ENCODE assay signal across 9 mouse cellular contexts in the genomic region with DNA sequence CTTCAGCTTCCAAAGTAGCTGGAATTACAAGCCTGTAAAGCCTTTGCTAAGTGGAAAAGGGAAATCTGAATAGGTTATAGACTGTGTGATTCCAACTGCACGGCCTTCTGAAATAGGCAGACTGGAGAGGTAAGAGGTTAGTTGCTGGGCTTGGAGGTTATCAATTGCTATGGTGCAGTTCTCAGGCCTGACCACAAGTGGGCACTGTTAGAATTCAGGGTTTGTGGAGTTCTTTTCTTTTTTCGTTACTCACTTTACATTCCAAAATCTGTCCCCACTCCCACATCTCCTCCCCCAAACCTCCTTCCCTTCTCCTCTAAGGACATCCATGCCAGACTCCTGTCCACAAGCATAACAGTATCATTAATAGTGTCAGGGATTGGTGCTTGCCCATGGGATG. TPM values are rescaled to one million over a fixed set of nuclear protein-coding genes. Genes with fewer than 3 reads are reported as not detected.
DNase-seq lines count a peak whose midpoint lies in the region; ATAC-seq and TF ChIP-seq lines count a peak whose summit lies in the region.
"Had no signal": no experiment of that assay in that cellular context is flagged by ENCODE, and none has a peak within 500 bp of the region (broad histone marks: within the 10 kb centered on the region; RNA-seq: fewer than 3 reads in every experiment).

No protein-coding gene starts in this region.

- no peaks in the 10 kb centered on the region for H3K27me3 ChIP-seq in kidney, embryonic 15.5 days
- H3K27me3 ChIP-seq in ES-Bruce4 (ENCODE audit: control insufficient read depth, insufficient read depth, low read length, poor library complexity, severe bottlenecking) = no peaks in the 10 kb centered on the region

- no peak for ATAC-seq in kidney, embryonic 15.5 days (replicated peaks; ENCODE audit: low FRiP score)

- H3K9ac ChIP-seq in kidney, embryonic 15.5 days = no peak overlapping the region
- H3K9ac ChIP-seq in ES-Bruce4 (ENCODE audit: low read depth, poor library complexity, severe bottlenecking) = no peak overlapping the region

- H3K4me2 ChIP-seq in kidney, embryonic 15.5 days = no peak overlapping the region

- 28% methylated on average over 2 of the region's 2 CpGs for WGBS in kidney, embryonic 15.5 days

- H3K27ac ChIP-seq in kidney, embryonic 15.5 days = no peak overlapping the region
- H3K27ac ChIP-seq in ES-Bruce4 (ENCODE audit: insufficient read depth, low read length) = no peak overlapping the region

- no peak for TF ChIP-seq EP300 in ES-Bruce4 (IDR thresholded peaks at IDR 0.05; ENCODE audit: insufficient read depth, low read depth, low read length)

- H3K4me1 ChIP-seq in kidney, embryonic 15.5 days = no peaks in the 10 kb centered on the region
- H3K4me1 ChIP-seq in ES-Bruce4 (ENCODE audit: control insufficient read depth, insufficient read depth, low read length) = no peaks in the 10 kb centered on the region

- peaks cover 27% of the 10 kb centered on the region for H3K36me3 ChIP-seq in kidney, embryonic 15.5 days
- H3K36me3 ChIP-seq in ES-Bruce4 (ENCODE audit: control insufficient read depth, insufficient read depth, low read length, poor library complexity, severe bottlenecking) = peaks cover 5% of the 10 kb centered on the region

- peak; percentile 16 for TF ChIP-seq CTCF in ES-Bruce4 (IDR thresholded peaks at IDR 0.05; ENCODE audit: low read depth, low read length)

- no peak for TF ChIP-seq POLR2A in ES-Bruce4 (IDR thresholded peaks at IDR 0.05; ENCODE audit: insufficient read depth, low read length)

- H3K4me3 ChIP-seq in kidney, embryonic 15.5 days (replicated peaks) = no peak overlapping the region
- H3K4me3 ChIP-seq in ES-Bruce4 (ENCODE audit: low read depth, low read length) = no peak overlapping the region

- DNase-seq in adrenal gland, adult 2 months = peak; percentile 31
- DNase-seq in adrenal gland, adult 8-10 months = no peak
- peak; percentile 25 for DNase-seq in kidney, adult 9 months
- DNase-seq in embryo, embryonic 11 days = peak; percentile 43
- DNase-seq in lung, adult 18-20 months = peak; percentile 26 to 27
- DNase-seq in spleen, postnatal 4 days (ENCODE audit: low spot score in 2 of 2) = peak; percentile 25 to 78

- H3K9me3 ChIP-seq in kidney, embryonic 15.5 days (replicated peaks) = no peaks in the 10 kb centered on the region
- no peaks in the 10 kb centered on the region for H3K9me3 ChIP-seq in ES-Bruce4 (replicated peaks; ENCODE audit: control insufficient read depth, insufficient read depth, low read length, poor library complexity, severe bottlenecking)

RNA-seq across cellular contexts. Expression of gene Selenow, which starts 8.0 kb away (rescaled TPM):
- total RNA-seq in adrenal gland, adult 2 months (2021) = 100 to 1,000 TPM; 158 to 238 TPM
- 223 and 233 TPM in 2 replicates for polyA plus RNA-seq in adrenal gland, adult 2 months (2012; rRNA removed)
- total RNA-seq in adrenal gland, adult 8-10 months (2022) = 100 to 1,000 TPM; 169 to 222 (median 210) TPM
- 745 and 748 TPM in 2 replicates for polyA plus RNA-seq in kidney, embryonic 15.5 days (2015; fragmentation: Nextera tagmentation; extraction: Ambion mirVana)
- 93.1 and 101 TPM in 2 replicates for polyA plus RNA-seq in ES-Bruce4 (2011; ENCODE audit: insufficient read depth, insufficient read length, low read depth, missing spikeins)

RNA-seq across cellular contexts. Expression of gene Nop53, which starts 31.6 kb away (rescaled TPM):
- 100 to 1,000 TPM; 169 to 171 TPM for total RNA-seq in adrenal gland, adult 2 months (2021)
- 64.4 and 69.9 TPM in 2 replicates for polyA plus RNA-seq in adrenal gland, adult 2 months (2012; rRNA removed)
- total RNA-seq in adrenal gland, adult 8-10 months (2022) = 100 to 1,000 TPM; 175 to 199 (median 191) TPM
- polyA plus RNA-seq in kidney, embryonic 15.5 days (2015; fragmentation: Nextera tagmentation; extraction: Ambion mirVana) = 194 and 195 TPM in 2 replicates
- polyA plus RNA-seq in ES-Bruce4 (2011; ENCODE audit: insufficient read depth, insufficient read length, low read depth, missing spikeins) = 283 and 299 TPM in 2 replicates

RNA-seq across cellular contexts. Expression of gene Crxos, which starts 31.8 kb away (rescaled TPM):
- not detected for total RNA-seq in adrenal gland, adult 2 months (2021)
- 0.04 TPM in 2 replicates for polyA plus RNA-seq in adrenal gland, adult 2 months (2012; rRNA removed)
- total RNA-seq in adrenal gland, adult 8-10 months (2022) = not detected
- polyA plus RNA-seq in kidney, embryonic 15.5 days (2015; fragmentation: Nextera tagmentation; extraction: Ambion mirVana) = not detected in 2 replicates
- polyA plus RNA-seq in ES-Bruce4 (2011; ENCODE audit: insufficient read depth, insufficient read length, low read depth, missing spikeins) = not detected in 2 replicates
- total RNA-seq: gastrocnemius, postnatal 4 days had no signal

RNA-seq across cellular contexts. Expression of gene Crx, which starts 34.5 kb away (rescaled TPM):
- total RNA-seq in adrenal gland, adult 2 months (2021) = not detected
- not detected in 2 replicates for polyA plus RNA-seq in adrenal gland, adult 2 months (2012; rRNA removed)
- not detected for total RNA-seq in adrenal gland, adult 8-10 months (2022)
- not detected in 2 replicates for polyA plus RNA-seq in kidney, embryonic 15.5 days (2015; fragmentation: Nextera tagmentation; extraction: Ambion mirVana)
- not detected in 2 replicates for polyA plus RNA-seq in ES-Bruce4 (2011; ENCODE audit: insufficient read depth, insufficient read length, low read depth, missing spikeins)
- total RNA-seq: gastrocnemius, postnatal 4 days had no signal

RNA-seq across cellular contexts. Expression of gene Ehd2, which starts 53.1 kb away (rescaled TPM):
- total RNA-seq in adrenal gland, adult 2 months (2021) = 10 to 100 TPM; 40.2 to 87.6 TPM
- 70.9 and 89.0 TPM in 2 replicates for polyA plus RNA-seq in adrenal gland, adult 2 months (2012; rRNA removed)
- 10 to 100 TPM; 23.3 to 100.0 (median 41.1) TPM for total RNA-seq in adrenal gland, adult 8-10 months (2022)
- 39.4 and 39.5 TPM in 2 replicates for polyA plus RNA-seq in kidney, embryonic 15.5 days (2015; fragmentation: Nextera tagmentation; extraction: Ambion mirVana)
- polyA plus RNA-seq in ES-Bruce4 (2011; ENCODE audit: insufficient read depth, insufficient read length, low read depth, missing spikeins) = 4.6 and 4.9 TPM in 2 replicates
